Mouse (Mus musculus): ENCODE measurements at regions not wholly inside any gene's neighbourhood (a gene's known extent, or its start where the extent isn't known, plus 50 kb on each side); places are given as distances from the start of the nearest gene placed in this dataset.
"Not testable (repeated sequence)": the region's sequence is repeated elsewhere in the genome, so short reads cannot be mapped to it uniquely, and the experiment has no call there.

DNA sequence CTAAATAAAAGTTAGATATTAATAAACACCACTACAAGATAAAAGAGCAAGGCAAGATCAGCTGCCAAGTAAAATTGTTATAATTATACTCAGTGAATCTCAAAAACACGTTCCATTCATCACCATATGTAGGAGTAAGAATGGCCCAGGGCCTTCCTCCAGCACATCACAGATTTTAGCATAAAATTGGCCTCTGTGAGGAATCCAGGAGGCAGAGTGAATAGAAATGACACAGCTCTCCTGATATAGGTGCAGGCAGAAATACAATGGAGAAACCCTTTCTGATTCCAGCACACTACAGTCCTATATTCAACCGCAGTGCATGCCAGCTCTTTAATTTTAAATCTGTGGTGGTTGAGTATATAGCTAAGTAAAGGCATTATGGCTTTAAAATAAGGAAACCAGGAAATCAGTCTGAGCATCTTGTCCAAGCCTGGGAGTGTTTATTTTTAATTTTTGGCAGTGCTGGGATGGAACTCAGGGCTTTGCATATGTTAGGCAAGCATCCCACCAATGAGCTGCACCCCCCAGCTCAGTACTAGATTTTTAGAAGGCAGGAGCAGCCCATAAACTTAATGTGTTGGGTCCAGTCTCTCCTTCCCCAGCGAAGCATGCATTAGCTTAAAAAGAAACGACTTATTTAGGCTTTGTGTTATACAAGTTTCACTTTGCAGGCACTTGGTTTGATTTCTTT, 158.3 kb upstream of the Ptprz1 start:
- DNase-seq (ENCODE audit: low read depth, low spot score) = no peak

DNA sequence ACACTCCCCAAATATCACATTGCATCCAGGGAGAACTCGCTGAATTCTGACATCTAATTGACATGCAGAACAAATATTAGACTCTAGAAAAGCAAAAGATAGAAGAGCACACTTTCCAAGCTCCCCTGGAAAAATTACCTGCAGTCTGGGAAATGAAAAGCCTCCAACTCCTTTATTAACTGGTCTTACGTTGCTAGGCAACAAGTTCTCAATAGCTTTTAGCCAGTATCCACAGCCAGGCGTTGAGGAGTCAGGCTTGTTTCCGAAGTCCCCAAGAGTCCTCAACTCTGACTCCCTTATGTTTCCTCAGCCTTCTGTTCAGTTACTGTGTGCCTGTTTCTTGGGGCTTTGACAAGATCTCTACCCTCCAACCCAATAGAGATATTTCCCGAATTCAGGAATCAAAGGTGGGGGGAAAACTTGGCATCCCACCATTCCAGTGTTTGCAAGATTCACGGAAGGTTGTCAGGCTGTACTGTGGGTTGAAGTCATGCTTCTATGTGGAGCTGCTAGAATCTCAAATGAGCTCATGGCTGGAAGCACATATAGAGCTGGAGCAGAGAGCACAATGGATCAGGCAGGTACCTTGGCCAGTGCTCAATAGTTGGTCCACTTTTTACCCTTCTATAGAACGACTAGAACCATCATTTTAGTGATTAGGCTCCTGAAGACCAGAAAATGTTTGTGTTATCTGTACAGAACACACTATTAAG, 159.0 kb upstream of the Ptprz1 start:
- DNase-seq (ENCODE audit: low read depth, low spot score) = no peak

DNA sequence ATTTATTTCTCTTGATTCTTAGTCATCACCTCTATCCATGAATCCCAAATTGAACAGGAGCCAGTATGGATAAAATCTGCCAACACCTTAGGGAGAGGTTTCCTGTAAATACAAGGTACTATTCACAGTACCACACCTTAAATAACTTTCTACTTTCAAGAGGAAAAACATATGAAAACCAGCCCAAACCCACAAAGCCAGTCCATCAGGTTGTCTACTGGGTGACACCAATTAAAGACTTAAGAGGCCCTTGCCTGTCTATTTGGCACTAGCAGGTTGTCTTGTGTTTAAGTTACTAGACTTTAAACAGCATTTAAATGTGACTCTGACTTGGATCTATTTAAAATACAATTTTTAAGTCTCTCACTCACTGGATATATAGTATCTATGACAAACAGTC, 177.1 kb upstream of the Ptprz1 start:
- no peak for DNase-seq (ENCODE audit: low read depth, low spot score)

DNA sequence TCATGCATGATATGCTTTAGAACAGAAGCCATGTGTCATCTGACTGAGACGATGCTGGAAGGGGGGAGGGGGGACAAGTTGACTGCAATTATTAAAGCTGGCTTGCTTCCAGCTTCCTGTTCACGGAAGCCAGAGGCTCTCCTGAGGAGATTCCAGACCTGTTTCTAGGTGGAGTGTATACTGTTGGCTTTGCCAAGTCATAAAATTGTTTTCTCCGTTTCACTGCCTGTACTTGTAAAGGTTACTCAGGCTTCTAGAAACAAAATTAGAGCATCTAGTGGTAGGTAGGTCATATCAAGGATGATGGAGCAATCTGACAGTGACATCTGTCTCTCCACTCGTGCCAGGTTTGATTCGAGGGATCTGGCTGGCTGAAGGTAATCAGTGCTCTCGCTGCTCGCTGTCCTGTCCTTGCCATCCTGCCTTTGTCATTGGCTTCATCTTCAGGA, 186.6 kb upstream of the Ptprz1 start:
- peak; percentile 24 for DNase-seq (ENCODE audit: low read depth, low spot score)

DNA sequence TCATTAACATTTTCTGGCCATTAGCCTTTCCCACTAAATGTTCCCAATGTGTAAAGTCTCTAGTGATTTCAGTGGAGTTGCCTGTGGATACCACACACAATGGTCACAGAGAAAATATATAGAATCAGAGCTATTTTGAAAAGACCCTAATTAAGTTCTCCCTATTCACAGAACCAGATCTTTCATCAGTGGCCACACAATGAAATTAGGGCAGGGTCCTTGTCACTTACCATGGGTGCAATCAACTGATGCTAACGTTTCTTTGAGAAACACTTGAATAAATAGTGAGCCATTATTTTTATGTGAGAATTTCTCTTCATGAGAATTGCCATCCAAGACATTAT, 200.7 kb upstream of the Ptprz1 start:
- DNase-seq (ENCODE audit: low read depth, low spot score) = no peak

DNA sequence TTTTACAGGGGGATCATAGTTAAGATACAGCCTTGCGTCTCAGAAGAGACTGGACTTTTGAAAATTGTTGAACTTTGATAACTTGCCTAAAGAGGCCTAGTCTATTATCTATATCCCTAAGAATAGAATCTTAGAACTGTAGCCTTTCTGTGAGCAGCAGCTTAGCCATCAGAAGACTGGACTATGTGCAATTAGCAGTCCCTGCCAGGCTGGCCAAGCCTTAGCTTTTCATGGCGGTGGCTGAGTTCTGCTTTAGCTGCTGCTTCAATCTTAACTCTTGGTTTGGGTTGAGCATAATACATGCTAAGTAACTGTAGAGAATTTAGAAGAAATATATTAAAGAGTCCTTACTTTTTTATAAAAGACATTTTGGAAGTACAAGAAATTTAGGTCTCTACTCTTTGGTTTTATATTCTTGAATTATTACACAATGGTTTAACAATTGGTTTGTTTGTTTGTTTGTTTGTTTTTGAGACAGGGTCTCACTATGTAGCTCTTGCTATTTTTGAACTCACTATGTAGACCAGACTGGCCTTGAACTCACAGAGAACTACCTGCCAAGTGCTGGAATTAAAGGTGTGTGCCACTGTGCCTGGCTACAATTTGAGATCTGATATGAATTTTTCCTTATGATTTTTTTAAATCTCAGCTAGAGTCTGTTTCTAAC, 201.2 kb upstream of the Ptprz1 start:
- no peak for DNase-seq (ENCODE audit: low read depth, low spot score)

DNA sequence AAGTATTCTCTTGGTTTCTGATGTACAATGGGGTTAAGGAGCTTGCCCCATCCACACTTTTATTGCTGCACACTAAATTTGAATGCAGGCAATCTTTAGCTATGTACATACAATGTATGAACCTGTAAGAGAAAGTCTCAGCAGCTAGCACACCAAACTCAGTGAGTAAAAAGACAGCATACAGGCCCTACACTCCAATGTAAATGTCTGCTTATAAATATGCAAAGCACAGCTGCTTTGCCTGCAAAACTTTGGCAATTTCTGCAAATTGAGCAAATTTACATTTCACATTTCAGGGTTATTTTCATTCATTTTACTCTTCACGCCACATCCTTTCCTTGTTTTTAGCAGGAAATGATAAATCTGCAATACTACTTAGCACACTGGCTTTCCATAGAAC, 203.8 kb upstream of the Ptprz1 start:
- no peak for DNase-seq (ENCODE audit: low read depth, low spot score)

DNA sequence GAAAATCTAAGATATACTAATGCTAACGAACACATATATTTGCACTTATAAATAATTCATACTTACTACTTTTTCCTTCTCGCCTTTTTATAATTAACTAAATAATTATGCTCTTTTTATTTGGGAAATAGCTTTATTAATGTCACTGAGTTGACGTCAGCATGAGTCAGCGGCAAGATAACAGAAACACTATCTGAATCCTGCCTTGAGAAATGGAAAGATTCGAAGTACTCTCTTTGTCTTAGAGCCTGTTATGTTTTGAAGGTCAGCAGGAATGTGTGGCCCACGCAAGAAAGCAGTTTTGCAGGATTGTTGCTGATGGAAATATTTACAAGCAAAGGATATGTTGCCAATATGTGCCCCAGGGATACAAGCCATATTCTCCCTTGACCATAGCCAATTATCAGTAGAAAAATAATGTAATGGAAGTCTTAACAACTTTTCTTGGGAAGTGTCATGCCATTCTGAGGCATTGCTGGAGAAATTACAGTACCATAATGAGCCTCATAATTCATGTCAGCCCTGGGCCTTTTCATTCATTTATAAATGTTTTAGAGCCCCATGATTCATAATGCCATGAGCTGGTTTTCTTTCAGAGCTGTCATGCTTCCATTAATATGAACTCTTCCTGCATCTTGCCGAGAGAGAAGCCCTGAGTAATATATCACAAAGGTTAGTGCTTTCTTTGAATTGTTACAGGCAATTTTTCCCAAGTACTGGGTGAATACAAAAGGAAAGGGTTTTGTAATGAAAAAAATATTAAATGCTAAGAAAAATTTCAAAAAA, 206.9 kb upstream of the Ptprz1 start:
- no peak for DNase-seq (ENCODE audit: low read depth, low spot score)

DNA sequence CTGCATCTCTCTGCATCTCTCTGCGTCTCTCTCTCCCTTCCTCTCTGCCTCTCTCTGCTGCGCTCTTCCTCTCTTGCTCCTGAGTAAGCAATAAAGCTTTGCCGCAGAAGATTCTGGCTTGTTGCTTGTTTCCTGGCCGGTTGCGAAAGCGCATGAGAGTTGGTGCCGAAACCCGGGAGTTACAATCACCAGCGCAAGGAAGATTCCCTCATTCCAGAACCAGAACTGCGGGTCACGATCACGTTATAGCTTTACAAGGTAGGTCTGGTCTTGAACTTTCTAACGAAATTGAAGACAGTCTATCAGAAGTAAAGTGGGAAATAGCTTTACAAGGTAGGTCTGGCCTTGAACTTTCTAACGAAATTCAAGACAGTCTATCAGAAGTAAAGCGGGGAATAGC, 217.9 kb upstream of the Ptprz1 start:
- not testable (repeated sequence) for DNase-seq (ENCODE audit: low read depth, low spot score)

DNA sequence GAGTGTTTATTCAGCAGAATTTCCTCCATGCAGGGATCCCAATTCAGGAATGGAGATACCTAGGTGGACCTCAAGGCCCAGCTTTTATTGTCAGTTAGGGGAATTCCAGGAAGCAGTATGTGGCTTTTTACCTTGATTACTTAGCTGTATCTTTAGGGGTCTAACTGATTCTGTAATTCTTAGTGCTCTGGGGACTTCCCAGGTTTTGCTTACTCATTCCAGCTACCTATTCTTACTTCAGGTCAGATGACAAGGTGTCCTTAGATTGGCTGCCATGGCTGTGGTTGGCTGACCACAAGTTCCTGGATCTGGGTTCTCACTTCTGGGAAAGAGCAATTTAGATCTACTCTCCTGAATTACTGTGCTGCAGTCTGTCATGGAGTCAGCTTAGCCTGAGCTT, 235.2 kb upstream of the Ptprz1 start:
- DNase-seq (ENCODE audit: low read depth, low spot score) = no peak

DNA sequence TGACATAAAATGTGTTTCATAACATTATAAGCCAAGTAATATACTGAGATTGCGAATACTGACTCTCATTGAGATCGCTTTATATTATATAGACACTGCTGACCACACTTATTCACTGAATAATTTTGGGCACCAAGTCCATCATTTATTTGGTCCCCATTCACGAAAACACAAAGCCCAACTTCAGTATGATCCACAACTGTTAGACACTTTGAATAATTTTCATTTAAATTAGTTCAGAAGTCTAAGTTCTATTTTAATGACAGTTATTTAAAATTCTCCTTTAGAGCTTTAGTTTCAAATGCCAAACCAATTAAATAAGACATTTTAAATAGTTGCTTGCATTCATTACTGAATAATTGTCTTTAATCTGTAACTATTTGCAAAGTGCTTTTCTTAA, 240.2 kb upstream of the Ptprz1 start:
- no peak for DNase-seq (ENCODE audit: low read depth, low spot score)

DNA sequence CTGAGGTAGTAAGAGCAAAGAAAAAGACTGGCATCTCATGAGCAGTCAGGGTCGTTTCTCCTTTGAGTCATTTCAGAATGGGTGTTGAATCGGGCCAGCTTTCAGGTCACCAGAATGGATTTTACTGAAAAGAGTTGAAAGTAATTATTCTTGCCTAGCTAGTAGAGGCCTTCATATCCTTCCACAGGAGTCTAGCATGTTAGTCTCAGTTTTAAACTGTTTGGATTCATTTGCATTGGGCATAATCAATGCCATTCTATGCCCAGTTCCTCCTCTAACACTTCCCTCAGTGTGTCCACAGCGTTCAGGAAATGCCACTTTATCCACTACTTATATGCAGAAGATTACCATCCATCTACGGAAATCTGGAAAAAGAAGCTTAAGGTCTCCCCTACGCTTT, 240.6 kb upstream of the Ptprz1 start:
- DNase-seq (ENCODE audit: low read depth, low spot score) = no peak

DNA sequence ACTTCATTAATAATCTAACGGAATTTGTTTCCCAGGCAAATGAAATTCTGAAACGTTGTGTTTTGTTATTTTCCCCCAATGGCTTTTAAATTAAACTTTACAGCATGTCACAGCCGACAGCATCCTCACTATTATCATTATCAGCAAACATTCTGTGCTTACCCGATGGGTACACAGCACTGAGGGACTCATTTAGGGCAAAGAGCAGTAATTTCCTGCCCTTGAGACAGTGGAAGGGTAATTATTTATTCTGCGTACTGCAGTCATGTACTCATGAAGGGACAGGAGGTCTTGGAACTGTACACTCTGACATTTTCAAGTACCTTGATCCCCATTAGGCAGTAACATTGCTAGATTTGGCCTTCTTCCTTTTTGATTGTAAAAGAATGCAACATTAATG, 235.5 kb upstream of the Fam3c start:
- no peak for DNase-seq (ENCODE audit: low read depth, low spot score)

DNA sequence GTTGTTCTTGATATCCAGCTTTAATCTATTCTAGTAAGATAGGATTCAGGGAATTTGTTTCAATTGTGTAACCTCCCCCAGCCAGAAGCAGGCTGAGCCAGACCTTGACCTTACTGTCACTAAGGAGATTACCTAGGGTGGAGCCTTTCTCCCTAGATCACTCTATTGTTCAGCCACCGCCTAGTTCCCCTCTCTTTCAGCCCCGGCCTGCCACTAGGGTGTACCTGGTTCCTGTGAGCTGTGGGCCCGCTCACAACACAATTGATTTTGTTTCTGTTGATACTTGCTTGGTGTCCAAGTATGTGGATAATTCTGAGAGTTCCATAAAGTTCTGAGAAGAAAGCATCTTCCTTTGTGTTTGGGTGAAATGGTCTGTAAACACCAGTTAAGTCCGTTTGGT, 228.8 kb upstream of the Fam3c start:
- DNase-seq (ENCODE audit: low read depth, low spot score) = no peak

DNA sequence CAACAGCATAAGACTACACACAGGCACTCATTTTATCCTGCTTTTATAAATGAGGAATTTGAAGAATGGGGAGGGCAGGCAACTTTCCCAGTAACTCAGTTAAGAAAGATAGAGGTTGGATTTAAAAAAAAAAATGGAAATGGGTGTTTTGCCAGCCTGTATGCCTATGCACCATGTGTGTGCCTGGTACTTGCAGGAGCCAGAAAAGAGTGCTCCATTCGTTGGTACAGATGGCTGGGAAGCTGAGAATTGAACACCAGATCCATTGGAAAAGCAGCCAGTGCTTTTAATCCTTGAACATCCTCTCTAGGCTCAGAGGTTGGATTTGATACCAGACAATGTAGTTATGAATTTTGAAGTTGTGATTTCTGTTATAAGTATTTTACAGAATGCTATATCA, 216.9 kb upstream of the Fam3c start:
- no peak for DNase-seq (ENCODE audit: low read depth, low spot score)

DNA sequence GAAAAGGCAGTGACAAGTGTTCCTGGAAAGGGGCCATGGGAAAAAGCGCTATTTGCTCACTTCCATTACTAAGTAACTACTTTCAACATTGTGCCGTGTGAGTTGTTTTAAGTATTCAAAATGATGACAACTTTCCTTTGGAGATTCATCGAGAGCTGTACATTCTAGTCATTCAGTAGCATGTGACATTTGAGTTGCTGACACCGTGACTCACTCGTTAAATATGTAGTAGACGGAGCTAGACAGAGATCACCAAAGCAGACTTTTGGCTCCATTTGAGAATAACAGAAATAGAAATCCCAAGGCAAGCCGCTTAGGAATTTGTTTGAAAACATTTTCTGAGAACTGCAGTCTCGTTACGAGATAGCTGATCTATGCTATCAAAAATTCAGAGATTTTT, 211.8 kb upstream of the Fam3c start:
- no peak for DNase-seq (ENCODE audit: low read depth, low spot score)

DNA sequence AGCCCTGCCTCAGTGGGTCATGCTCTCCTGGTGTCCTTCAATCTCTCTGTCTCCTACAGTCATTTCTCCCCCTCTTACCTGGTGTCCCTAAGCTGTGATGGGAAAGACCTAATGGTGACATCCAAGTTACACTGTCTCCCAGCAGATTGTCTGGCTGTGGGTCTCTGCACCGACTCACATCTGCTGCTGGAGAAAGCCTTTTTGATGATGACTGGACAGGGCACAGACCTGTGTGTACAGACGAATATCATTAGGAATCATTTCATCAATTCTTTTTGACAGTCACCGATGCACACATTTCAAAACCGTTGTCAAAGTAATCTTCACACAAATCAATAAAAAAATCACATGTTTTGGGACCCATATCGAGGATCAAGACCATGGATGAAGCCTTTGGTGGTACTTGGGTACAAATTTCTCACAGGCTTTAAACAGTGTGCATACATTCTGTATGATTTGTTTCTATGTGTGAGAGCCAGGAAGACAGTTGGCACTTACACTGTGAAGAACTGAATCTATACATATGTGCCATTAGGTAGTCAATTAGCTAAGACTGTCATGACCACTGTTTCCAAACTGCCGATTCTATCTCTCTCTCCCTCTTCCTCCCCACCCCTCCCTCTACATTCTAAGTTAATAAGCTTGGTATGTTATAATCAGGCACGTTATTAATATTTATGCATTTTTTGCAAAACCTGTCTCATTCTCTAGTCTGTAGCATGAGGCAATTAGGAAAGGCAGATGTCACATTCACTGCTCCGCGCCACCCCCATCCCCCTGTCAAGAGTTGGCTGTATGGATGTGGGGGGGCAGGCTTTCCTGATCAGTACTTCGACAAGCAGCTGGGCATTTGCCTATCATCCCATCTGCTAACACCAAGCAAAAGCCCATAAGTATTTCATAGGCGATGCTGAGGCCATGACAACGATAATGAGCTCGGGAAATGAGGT, 192.5 kb upstream of the Fam3c start:
- no peak for DNase-seq (ENCODE audit: low read depth, low spot score)

DNA sequence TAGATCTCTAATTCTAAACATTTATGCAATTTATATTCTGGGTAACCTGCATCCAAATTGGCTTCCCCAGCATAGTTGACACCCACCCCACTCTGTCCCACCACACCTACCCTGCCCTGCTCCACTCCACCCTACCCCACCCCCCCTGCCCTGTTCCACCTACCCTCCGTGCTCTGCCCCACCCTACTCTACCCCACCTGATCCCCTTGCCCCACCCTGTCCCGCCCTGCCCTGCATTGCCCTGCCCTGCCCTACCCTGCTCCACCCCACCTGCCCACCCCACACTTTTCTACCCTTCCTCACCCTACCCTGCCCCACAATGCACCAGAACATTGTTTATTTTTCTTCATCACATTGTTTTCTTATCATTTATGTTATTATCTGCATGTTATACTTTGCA, 185.6 kb upstream of the Fam3c start:
- no peak for DNase-seq (ENCODE audit: low read depth, low spot score)

DNA sequence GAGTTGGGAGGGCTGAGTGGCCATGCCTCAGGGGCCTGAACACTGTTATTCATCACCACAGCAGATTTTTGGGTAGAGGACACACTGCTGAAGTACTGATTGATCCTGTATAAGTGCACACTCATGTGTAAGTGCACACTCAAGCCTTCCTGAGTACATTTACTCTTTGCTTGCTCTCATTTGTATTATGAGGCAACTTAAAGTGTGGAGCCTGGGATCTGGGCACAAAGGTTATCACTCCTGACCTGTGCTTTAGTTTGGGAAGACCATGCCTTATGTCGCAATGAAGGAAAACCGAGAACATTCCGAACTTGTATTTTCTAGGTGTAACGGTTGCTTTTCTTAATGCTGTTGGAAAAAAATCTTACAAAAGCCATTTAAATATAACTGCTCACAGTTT, 182.2 kb upstream of the Fam3c start:
- DNase-seq (ENCODE audit: low read depth, low spot score) = no peak

DNA sequence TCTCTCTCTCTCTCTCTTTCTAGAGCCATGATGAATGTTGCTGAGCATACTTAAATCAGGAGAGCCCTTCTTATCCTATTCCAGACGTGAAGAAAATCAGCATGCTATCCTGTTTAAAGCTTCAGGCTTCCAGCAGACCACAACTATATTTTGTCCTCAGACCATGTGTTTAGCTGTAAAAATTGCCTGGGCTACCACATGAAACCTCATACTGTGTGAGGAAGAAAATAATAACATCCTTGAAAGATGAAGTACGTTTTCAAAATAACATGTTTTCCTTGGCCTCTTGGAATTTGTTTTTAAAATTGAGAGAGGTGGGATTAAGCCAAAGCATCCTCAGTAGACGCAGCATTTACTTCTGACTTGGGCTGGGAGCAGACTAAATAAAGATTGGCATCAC, 168.3 kb upstream of the Fam3c start:
- DNase-seq (ENCODE audit: low read depth, low spot score) = no peak

DNA sequence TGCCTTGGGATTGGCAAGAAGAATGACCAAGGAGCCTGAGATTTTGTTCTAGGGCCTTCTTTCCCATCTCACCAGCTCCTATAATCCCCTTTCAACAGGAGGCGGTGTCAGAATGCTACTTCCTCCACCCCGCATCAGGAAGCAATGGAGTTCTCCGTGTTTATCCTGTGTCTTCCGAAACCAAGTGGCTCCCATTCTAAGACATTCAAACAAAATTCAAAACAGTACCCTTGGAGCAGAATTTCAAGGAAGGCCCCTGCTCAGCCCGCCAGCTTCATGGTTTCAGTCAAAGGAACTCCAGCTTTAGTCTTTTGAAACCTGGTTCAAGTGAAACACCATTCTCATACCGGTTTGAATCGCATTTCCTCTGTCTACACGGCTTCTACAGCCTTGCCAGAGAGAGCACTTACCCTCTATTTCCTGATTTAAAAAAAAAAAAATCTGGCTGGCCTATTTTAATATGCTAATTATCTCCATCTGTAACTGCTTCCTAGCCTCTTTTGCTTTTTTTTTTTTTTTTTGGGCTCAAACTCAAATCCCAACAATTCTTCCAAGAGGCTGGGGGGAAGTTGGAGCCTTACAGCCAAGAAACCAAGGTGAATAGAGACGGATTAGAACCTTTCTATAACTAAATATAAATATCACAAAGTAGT, 167.7 kb upstream of the Fam3c start:
- no peak for DNase-seq (ENCODE audit: low read depth, low spot score)

Data from forelimb bud, embryonic 11.5 days (tissue).